Mouse (Mus musculus) CD4-positive, CD25-positive, alpha-beta regulatory T cell, adult 2 months (primary cell): ENCODE data around the gene Mrpl12.

Source experiments
- DNase-seq: peaks from one replicate; pipeline ENCODE4 v3.0.0-alpha.2; 2012; ENCODE audit warnings: low read depth, low spot score

Gene Mrpl12

DNA sequence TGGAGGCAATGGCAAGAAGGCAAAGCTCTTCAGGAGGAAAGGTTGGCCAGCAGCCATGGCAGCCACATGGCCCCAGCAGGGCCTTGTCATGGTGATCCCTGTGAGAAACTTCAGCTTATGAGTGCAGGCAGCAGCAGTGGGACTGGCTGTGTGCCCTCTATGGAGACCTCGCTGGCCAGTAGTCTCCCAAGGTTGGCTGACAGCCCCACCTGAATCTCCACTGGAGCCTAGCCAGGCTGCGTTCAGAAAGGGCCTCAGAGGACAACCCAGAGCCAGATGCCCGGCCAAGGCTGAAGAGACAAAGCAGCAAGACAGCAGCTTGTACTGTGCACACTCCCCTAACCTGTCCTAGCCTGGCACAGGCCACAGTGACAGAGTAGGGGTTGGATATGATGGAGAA, 54.1 kb downstream of the Mrpl12 start:
- DNase-seq = no peak
